Mouse (Mus musculus) erythroblast, embryonic 14.5 days (primary cell): ENCODE measurements around the gene Ehd1. TPM values are rescaled to one million over a fixed set of nuclear protein-coding genes. Genes with fewer than 3 reads are reported as not detected.

Experiments used
- H3K27me3 ChIP-seq: 2 replicates; pipeline ENCODE4 v1.6.1; 2012; ENCODE audit warnings: inconsistent platforms; ENCODE audit not compliant: control insufficient read depth
- H3K36me3 ChIP-seq: 2 replicates; pipeline ENCODE4 v1.6.1; 2012; ENCODE audit warnings: mild to moderate bottlenecking, inconsistent platforms; ENCODE audit not compliant: control insufficient read depth
- H3K4me1 ChIP-seq: 2 replicates; pipeline ENCODE4 v1.6.1; 2012; ENCODE audit warnings: inconsistent platforms; ENCODE audit not compliant: control insufficient read depth
- H3K4me3 ChIP-seq: replicated peaks from 2 replicates; pipeline ENCODE3; 2012; ENCODE audit warnings: moderate library complexity, mild to moderate bottlenecking, inconsistent platforms
- H3K9me3 ChIP-seq: 2 replicates; pipeline ENCODE4 v1.6.1; 2012; ENCODE audit warnings: low read length, inconsistent platforms, mixed read lengths; ENCODE audit not compliant: control insufficient read depth
- GATA1 ChIP-seq: IDR thresholded peaks from 2 replicates; pipeline ENCODE4 v1.6.1; 2012; ENCODE audit warnings: low read length, inconsistent platforms, mixed read lengths
- TAL1 ChIP-seq: IDR thresholded peaks from 3 replicates; pipeline ENCODE4 v1.6.1; 2012; ENCODE audit warnings: low read length, inconsistent platforms, mixed read lengths
- polyA plus RNA-seq: library from polyadenylated mRNA; stranded (reverse); fragments of >175 nt; gene quantifications from 2 replicates; pipeline ENCODE4 v1.2.3, GENCODE M21; 2012

Ehd1 gene
- polyA plus RNA-seq, 1 experiment, result 32.9 TPM

DNA sequence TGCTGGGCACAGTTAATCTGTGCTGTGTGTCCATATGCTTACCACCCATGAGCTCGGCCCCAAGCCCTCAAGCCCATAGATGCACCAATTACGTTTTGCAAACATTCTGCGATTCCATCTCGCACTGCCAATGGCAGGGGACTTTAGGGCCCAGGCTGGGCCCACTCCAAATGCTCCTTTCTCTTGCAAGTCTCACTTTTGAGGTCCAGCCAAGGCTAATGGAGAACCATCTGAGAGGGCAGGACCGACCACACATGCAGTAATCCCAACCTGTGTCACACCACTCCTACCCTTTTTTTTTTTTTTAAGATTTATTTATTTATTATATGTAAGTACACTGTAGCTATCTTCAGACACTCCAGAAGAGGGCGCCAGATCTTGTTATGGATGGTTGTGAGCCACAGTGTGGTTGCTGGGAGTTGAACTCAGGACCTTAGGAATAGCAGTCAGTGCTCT, 10.8 kb upstream of the Ehd1 start:
- no peak for TF ChIP-seq TAL1
- TF ChIP-seq GATA1, result no peak
- H3K36me3 ChIP-seq, result peaks cover 15% of the 10 kb centered on the region
- peaks cover 17% of the 10 kb centered on the region for H3K4me1 ChIP-seq
- no peak overlapping the region for H3K4me3 ChIP-seq
- 0 out of 2 replicates have a peak, but pooled peaks cover 4% of the 10 kb centered on the region for H3K27me3 ChIP-seq
- H3K9me3 ChIP-seq, result peaks cover 2% of the 10 kb centered on the region; the same call in 1 of the 2 replicates

- peaks cover 22% of the 10 kb centered on the region for H3K4me1 ChIP-seq
- 0 out of 2 replicates have a peak, but pooled peaks cover 4% of the 10 kb centered on the region for H3K27me3 ChIP-seq
- H3K4me3 ChIP-seq, result no peak overlapping the region
- H3K36me3 ChIP-seq, result no peaks in the 10 kb centered on the region; the same call in none of the 2 replicates
- TF ChIP-seq GATA1 (no peak), TAL1 (no peak)
- no peaks in the 10 kb centered on the region for H3K9me3 ChIP-seq
Measured at GRCm38 (mm10) chr19:6267306-6268169, 9.0 kb upstream of the Ehd1 start.

DNA sequence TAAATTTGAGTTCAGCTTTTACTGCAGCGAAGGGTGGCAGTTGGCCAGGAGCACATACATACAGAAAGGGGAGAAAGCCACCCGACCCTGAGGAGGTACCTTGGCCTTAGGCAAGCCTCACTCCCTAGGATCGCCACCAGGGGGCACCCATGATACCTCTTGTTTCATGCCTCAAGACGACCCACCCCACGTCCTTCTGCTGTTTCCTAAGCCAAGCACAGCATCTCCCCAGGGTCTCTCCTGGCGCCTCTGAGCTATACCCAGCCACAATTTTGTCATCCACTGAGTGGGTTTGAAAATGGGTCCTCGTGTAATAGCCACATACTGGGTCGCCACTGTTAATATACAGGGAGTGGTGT, 8.4 kb upstream of the Ehd1 start:
- TF ChIP-seq TAL1 (no peak), GATA1 (no peak)

DNA sequence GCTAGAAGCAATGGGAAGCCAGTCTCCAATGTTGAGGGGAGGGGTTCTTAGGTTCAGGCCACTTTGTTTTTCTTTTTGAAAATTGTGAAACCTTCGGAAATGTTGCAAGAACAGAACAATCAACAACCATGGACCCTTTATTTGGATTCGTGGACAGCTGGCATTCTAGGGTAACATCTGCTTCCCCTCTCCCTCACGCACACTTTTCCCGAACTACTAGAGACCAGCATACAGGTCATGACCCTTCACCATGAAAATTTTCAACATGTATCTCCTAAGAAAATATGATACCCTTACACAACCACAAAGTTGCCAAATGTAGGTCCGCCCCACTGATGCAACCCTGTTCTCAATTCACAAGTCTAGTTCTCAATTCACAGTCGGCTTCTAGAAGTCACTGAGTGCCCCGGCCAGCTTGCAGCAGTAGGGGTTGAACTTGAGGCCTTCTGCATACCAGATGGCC, 7.8 kb upstream of the Ehd1 start:
- Histone ChIP-seq H3K4me1 (peaks cover 22% of the 10 kb centered on the region), H3K36me3 (no peaks in the 10 kb centered on the region; the same call in 1 of the 2 replicates), H3K9me3 (no peaks in the 10 kb centered on the region), H3K4me3 (no peak overlapping the region), H3K27me3 (0 out of 2 replicates have a peak, but pooled peaks cover 4% of the 10 kb centered on the region)
- TF ChIP-seq TAL1 (no peak), GATA1 (no peak)

More for the DNA sequence above, 8.4 kb upstream of the Ehd1 start:
- Histone ChIP-seq H3K27me3 (0 out of 2 replicates have a peak, but pooled peaks cover 4% of the 10 kb centered on the region), H3K9me3 (no peaks in the 10 kb centered on the region), H3K4me3 (no peak overlapping the region), H3K4me1 (peaks cover 22% of the 10 kb centered on the region), H3K36me3 (no peaks in the 10 kb centered on the region; the same call in 1 of the 2 replicates)

DNA sequence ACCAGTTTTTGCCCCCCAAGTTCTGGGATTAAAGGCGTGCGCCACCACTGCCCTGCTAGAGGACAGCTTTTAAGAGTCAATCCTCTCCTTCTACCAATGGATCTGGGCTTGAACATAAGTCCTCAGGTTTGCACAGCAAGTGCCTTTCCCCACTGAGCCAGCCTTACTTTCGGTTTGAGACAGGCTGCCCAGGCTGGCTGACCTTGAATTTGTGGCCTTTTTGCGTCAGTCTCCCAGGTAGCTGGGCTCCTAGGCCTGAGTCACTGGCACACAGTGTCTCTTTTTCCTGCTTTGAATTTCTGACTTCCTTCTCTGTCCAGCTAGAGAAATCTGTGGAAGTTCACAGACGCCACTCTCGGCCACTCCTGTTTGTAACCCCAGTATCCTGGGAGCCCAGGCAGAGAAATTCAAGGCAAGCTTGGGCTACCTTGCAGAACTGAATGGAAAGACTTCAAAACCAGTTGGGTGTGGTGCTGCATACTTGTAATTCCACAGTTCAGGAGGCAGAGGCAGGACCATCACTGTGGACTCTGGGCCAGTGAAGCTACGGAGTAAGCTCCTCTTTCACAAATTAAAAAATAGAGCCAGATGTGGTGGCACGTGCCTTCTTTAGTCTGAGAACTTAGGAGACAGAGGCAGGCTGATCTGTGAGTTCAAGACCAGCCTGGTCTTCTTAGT, 6.6 kb upstream of the Ehd1 start:
- H3K36me3 ChIP-seq, result no peaks in the 10 kb centered on the region; the same call in 1 of the 2 replicates
- TF ChIP-seq TAL1 (no peak), GATA1 (no peak)

DNA sequence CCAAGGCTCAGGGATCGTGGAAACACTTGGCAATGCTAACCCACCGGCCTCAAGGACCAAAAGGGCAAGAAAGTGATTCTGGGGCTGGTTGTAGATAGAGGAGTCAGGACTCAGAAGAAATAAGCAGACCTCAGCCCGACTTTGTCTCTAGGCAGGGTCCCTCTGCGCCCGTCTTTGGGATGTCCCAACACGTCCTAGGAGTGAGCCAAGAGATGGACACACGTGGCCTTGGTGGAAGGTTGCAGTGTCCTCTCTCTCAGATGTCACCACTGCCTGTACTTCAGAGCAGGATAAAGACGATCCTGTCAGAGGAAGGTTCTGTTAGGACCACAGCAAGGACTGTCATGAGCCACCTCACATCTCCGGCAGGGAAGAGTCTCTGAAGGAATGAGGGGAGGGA, 5.9 kb upstream of the Ehd1 start:
- no peak overlapping the region for H3K4me3 ChIP-seq
- no peaks in the 10 kb centered on the region for H3K36me3 ChIP-seq
- peaks cover 36% of the 10 kb centered on the region for H3K4me1 ChIP-seq
- no peak for TF ChIP-seq GATA1
- no peak for TF ChIP-seq TAL1
- H3K9me3 ChIP-seq, result no peaks in the 10 kb centered on the region
- H3K27me3 ChIP-seq, result 0 out of 2 replicates have a peak, but pooled peaks cover 4% of the 10 kb centered on the region

More for the DNA sequence above, 6.6 kb upstream of the Ehd1 start:
- Histone ChIP-seq H3K9me3 (no peaks in the 10 kb centered on the region), H3K4me3 (no peak overlapping the region), H3K27me3 (0 out of 2 replicates have a peak, but pooled peaks cover 4% of the 10 kb centered on the region), H3K4me1 (peaks cover 29% of the 10 kb centered on the region)

DNA sequence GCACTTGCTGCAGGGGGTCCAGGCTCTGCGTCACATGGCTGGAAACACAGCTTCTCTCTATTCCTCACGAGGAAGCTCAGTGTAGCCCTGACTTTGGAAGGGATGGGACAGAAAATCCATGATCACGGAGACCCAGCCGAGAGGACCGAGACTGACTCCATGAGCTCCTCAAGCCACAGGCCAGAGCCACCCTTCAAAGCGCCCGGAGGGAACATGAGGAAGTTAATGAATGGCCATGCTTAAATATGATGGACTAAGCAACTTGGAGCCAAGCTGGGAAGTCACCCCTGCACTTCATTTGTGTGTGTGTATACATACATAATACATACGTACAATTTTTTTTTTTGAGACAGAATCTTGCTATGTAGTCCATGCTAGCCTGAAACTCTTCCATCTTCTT, 5.3 kb upstream of the Ehd1 start:
- Histone ChIP-seq H3K36me3 (no peaks in the 10 kb centered on the region), H3K9me3 (no peaks in the 10 kb centered on the region), H3K4me3 (no peak overlapping the region), H3K27me3 (0 out of 2 replicates have a peak, but pooled peaks cover 4% of the 10 kb centered on the region), H3K4me1 (peaks cover 42% of the 10 kb centered on the region)
- no peak for TF ChIP-seq TAL1
- no peak for TF ChIP-seq GATA1

GRCm38 (mm10) chr19:6272053-6272452, 4.5 kb upstream of the Ehd1 start:
- Histone ChIP-seq H3K4me3 (no peak overlapping the region), H3K27me3 (0 out of 2 replicates have a peak, but pooled peaks cover 4% of the 10 kb centered on the region), H3K4me1 (peaks cover 45% of the 10 kb centered on the region), H3K9me3 (no peaks in the 10 kb centered on the region), H3K36me3 (no peaks in the 10 kb centered on the region)
- TF ChIP-seq GATA1, result no peak
- TF ChIP-seq TAL1, result no peak

GRCm38 (mm10) chr19:6272738-6273137, 3.8 kb upstream of the Ehd1 start:
- H3K36me3 ChIP-seq, result no peaks in the 10 kb centered on the region
- no peaks in the 10 kb centered on the region for H3K9me3 ChIP-seq
- peaks cover 50% of the 10 kb centered on the region for H3K4me1 ChIP-seq
- TF ChIP-seq GATA1 (no peak), TAL1 (no peak)
- H3K4me3 ChIP-seq, result no peak overlapping the region
- H3K27me3 ChIP-seq, result 0 out of 2 replicates have a peak, but pooled peaks cover 3% of the 10 kb centered on the region
